Mouse (Mus musculus) induced T-regulatory cell, adult 2 months (primary cell): ENCODE results near the gene Gpr146.

Experiments used
- DNase-seq: peaks from one replicate; pipeline ENCODE4 v3.0.0-alpha.2; 2012; ENCODE audit warnings: low read depth

Gene Gpr146

GRCm38 (mm10) chr5:139399991-139400390 is 22.5 kb downstream of the Gpr146 start:
- DNase-seq: no peak

DNA sequence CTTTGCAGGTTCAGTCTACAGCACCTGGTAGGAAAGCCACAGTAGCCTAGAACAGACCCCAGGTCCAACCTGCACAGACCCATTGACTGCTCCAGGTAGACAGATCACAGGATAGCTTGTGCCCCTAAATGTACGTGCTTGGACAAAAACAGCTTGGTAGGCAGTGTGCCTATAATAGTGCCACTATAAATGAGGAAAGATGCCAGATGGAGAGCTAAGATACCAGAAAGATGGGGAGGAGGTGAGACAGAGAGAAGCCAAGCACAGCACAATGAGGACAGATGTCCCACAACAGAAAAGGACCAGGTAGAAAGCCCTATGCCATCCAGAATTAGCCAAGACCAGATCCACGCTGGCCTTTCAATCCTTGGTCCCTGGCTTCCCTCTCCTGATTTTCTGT is 24.6 kb downstream of the Gpr146 start:
- no peak for DNase-seq

DNA sequence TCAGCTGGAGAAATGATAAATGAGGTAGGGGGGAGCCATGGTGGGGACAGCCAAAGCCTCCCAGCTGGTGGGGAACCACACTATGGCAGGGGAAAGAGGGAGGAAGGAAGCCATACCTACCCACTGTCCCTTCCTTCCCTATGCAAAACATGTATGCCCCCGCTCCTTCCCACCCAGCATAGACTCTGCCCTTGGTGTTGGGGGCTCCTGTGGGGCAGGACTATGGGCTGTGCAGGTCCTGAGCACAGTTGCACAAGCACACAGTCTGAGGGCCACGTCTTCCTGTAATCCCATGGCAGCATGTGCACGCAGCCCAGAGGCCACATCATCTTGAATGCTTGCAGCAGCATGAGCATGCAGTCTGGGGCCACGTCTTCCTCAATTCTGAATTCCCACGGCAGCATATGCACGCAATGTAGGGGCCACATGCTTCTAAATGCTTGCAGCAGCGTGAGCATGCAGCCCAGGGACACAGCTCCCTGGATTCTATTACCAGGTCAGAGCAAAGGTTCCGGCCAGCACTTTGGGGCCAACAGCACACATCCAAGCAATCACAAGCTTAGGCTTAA is 26.3 kb downstream of the Gpr146 start:
- no peak for DNase-seq

DNA sequence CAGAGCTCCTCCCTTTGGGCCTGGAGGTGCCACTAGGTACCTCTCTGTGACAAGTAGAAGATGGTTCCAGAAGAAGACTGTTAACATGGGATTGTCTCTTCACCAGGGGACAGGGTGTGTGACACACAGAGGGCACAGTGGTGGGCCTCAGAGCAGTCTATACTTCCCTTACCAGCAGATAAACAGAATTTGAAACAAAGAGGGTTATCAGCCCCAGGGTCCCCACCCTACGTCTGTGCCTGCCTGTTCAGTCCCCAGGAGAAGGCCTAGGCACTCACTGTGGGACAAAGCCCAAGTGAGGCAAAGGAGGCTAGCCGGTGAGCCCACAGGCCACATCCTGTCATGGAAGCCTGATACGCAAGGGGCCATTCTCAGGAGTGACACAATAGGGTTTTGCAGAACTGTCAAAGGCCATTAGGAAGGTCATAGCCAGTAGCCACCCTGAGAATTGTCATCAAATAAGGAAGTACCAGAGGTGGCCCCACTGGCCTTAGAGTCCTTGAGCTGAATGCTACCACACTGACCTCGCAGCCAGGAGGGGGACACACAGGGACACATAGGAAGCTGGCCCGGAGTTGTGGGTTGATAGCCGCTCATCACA is 27.4 kb downstream of the Gpr146 start, which contains the start of gene C130050O18Rik:
TSS of gene C130050O18Rik (plus strand) at position 480 of the 601 bp plus-strand sequence.
- no peak for DNase-seq

GRCm38 (mm10) chr5:139405478-139405877 is 28.0 kb downstream of the Gpr146 start:
- DNase-seq: no peak

DNA sequence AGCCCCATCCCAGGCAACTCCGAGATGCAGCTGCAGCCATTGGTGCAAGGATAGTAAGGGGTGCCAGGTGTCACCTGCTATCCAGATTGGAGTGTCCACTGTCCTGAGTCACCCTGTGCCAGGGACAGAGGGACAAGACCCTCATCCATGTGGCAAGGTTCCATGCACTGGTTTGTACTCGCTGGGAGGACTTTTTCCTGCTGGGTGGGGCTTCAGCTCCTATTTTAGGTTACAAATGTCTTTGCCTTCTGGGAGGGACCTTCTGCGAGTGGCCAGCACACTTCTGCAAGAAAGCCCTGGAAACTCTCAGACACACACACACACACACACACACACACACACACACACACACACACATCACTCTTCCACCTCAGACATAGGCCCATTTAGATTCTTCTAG is 28.5 kb downstream of the Gpr146 start:
- DNase-seq: no peak

GRCm38 (mm10) chr5:139407121-139407885 is 29.8 kb downstream of the Gpr146 start:
- no peak for DNase-seq

GRCm38 (mm10) chr5:139408511-139408910 is 31.0 kb downstream of the Gpr146 start:
- DNase-seq: no peak

DNA sequence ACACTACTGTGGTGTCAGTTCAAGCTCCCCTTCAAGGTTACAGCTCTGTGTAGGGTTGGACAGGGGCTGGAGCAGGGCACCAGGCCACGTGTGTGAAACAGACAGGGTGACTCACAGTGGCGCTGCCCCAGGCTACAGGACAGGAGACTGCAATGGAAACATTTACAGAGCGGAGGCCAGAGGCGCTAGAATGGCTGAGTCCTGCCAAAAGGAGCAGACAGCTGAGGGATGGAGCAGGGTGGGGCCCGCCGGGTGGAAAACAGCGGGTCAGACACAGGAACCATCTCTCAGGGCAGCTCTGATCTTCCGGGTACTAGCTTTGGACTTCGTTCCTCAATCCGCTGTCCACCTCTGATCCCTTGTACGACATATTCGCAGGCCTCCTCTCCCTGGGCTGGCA is 31.9 kb downstream of the Gpr146 start:
- DNase-seq: no peak

GRCm38 (mm10) chr5:139410056-139410455 is 32.6 kb downstream of the Gpr146 start:
- DNase-seq: no peak

DNA sequence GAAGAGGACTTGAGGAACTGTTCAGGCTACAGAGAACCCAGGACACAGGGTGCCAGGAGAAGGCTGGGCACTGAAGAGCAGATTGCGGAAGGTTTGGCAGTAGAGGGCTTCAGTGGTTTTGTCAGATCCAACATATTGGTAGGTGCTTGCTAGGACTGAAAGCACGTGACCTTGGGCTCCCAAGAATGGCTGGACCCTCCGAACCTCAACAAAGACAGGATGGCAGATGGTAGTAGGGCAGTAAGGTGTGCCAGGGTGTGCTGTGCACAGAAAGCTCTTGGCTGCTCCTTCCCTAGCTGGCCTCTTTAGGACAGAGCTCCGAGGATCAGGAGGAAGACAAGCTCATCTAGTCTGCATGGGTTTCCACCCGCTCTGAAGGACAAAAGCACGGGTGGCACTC is 33.6 kb downstream of the Gpr146 start:
- no peak for DNase-seq

- no peak for DNase-seq
Measured at GRCm38 (mm10) chr5:139411665-139412314, 34.3 kb downstream of the Gpr146 start.

- no peak for DNase-seq
Measured at GRCm38 (mm10) chr5:139413545-139413944, 36.0 kb downstream of the Gpr146 start.

- DNase-seq: no peak
Measured at GRCm38 (mm10) chr5:139415001-139415400, 37.5 kb downstream of the Gpr146 start.

- DNase-seq: peak; percentile 31
Measured at GRCm38 (mm10) chr5:139416942-139417341, 39.4 kb downstream of the Gpr146 start.

- peak; percentile 29 for DNase-seq
Measured at GRCm38 (mm10) chr5:139417480-139417879, 40.0 kb downstream of the Gpr146 start.

DNA sequence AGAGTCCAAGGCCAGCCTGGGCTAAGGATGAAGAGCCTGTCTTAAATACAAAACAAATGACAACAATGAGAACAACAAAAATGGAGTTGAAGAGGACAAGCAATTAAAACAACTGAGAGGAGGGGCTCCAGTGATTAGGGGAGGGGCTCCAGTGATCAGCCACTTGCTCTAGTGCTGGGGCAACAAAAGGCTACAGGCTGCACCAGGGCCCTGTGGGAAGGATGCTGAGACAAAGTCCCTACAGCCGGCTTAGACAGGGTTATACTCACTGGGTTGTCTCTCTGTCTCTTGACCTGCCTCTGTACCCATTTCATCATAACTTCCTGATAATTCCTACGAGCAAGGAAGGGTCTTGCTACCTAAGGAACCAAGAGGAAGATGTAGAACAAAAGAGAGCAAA is 40.6 kb downstream of the Gpr146 start:
- DNase-seq: no peak

GRCm38 (mm10) chr5:139418633-139419032 is 41.1 kb downstream of the Gpr146 start:
- DNase-seq: no peak

DNA sequence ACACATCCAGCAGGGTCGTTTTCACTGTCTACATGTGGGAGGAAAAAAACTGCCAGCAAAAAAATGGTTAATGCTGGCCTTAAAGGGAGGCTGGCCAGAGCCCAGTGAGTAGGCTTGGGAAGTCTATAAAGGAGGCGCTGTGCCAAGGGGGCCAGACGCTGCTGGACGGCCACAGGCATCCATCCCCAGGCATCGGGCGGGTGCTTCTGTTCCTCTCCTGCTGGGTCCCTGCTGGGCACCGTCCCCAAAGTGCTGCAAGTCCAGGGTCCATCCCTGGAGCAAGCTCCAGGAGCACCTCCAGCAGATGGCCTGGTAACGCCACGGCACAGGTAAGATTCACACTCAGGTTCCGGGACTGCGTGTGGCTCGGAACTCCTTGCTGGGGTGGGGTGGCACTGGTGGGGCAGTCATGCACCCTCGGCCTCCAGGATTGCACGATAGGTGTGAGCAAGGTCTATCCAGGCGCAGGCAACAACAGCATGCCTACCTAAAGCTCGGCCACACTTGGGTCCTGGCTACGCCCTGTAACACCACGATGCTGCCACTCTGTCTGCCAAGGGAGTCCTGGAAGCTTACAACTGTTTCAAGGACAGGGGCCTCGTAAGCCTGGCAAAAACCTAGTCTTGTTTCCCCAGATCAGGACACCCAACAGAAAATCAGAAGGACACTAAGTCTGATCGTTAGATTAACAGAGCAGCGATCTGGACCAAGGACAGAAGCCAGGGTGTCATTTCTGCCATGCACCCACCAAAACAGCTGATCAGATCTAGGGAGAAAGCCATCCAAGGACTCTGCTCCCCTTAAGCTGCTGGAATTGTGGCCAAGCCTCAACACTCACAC is 45.7 kb downstream of the Gpr146 start, which contains the start of gene Gper1:
TSS of gene Gper1 (plus strand) at position 126 of the 840 bp plus-strand sequence.
- no peak for DNase-seq

DNA sequence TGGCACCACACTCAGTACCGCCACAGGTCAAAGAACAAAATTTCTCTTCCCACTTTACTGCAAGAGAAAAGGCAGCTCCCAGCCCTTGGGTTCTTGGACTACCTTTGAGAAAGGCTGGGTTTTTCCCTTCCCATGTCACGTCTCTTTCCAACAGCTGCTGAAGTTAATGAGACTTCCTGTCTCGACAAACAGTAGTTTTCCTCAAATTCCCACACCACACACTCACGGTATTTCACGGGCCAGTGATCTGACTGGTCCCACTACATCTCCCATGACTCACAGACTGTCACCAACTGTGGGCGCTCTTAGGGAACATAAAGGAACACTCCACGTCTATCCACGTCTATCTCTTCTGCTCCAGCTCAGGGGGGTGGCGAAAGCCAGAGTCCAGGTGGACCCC is 47.7 kb downstream of the Gpr146 start:
- no peak for DNase-seq

- no peak for DNase-seq
Measured at GRCm38 (mm10) chr5:139427001-139427400, 49.5 kb downstream of the Gpr146 start.

- no peak for DNase-seq
Measured at GRCm38 (mm10) chr5:139427989-139428388, 50.5 kb downstream of the Gpr146 start.
